Mouse (Mus musculus): ENCODE results near the gene Ppp1r15b.
A peak's percentile ranks its signal among the peaks of the same experiment; 100 is the strongest.

Gene Ppp1r15b

DNA sequence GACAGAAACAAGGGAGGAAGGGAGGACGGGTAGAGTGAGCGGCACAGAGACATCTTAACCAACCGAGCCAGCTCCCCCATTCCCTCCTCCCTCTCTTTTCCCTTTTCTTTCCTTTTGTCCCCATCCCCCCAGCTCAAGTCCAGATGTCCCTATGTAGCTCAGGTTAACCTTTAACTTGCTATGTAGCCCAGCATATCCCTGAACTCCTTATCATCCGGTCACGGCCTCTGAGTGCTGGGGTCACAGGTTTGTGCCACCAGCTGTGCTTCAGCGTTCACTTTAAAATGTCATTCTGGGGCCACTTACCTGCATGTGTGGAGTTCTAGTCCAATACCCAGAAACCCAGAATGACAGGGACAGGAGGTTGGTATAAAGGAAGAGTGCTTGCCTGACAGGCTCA is 6.8 kb upstream of the Ppp1r15b start:
- no peak for DNase-seq

DNA sequence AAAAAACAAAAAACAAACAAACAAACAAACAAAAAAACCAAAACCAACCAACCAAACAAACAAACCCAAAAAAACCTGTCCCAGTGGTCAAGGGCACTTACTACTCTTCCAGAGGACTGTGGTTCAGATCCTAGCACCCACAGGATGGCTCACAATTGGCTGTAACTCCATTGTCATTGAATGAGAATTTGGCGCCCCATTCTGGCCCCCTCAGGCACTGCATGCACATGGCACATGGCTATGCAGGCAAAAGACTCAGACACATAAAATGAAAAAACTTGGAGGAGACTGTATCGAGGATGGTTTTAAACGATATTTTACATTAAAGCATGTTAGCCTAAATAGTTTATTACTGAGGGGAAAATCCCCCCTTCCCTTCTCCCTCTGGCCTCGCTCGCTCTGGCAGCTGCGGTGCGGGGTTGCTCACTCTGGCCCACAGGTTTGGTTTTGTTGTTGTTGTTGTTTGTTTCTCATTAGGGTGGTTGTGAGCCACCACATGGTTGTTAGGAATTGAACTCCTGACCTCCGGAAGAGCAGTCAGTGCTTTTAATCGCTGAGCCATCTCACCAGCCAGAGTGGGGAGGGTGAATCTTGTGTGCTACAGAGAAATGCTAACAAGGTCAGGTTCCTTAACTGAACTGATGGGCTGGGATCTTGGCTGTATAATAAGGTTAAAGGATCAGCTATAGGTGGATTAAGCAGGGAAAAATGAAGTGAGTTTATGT is 5.1 kb upstream of the Ppp1r15b start:
- DNase-seq = no peak

- DNase-seq = no peak
Observed at GRCm38 (mm10) chr1:133126365-133126740, 4.6 kb upstream of the Ppp1r15b start.

- no peak for DNase-seq
Observed at GRCm38 (mm10) chr1:133127328-133127727, 3.6 kb upstream of the Ppp1r15b start.

DNA sequence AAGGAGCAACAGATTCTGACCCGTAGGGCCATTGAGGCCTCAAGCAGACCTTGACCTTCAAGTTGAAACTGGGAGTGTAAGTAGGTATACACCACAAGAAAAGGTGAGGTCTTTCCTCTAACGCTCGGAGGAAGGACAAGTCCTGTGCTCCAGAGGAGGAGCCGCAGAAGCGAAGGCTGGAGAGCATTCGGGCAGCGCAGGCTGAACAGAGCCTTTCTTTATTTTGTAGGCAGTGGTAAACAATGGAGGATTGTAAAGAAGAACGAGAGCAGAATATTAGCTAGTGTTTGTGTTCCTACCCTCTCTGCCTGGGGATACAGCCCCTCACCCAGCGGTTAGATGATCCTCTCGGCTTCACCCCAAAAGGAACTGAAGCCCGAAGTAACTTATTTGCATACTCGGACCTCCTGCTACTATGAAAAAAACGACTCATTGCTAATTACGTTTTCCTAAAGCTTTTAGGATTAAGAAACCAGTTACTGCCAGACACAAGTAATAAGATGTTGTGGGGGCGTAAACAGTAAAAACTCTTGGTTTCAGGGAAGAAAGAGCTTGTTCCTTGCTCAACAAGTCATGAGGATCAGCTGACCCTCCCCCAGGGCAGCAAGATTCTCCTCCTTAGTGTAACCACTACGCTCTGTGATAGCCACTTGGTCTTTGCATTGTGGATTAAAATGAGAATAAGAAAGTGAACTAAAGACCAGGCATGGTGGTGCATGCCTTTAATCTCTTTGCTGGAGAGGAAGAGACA is 1.3 kb upstream of the Ppp1r15b start:
- peak; percentile 27 for DNase-seq

- no peak for DNase-seq
Observed at GRCm38 (mm10) chr1:133131561-133131905, 590 bp downstream of the Ppp1r15b start.

GRCm38 (mm10) chr1:133131936-133132335 is 993 bp downstream of the Ppp1r15b start:
- DNase-seq = peak; percentile 36

DNA sequence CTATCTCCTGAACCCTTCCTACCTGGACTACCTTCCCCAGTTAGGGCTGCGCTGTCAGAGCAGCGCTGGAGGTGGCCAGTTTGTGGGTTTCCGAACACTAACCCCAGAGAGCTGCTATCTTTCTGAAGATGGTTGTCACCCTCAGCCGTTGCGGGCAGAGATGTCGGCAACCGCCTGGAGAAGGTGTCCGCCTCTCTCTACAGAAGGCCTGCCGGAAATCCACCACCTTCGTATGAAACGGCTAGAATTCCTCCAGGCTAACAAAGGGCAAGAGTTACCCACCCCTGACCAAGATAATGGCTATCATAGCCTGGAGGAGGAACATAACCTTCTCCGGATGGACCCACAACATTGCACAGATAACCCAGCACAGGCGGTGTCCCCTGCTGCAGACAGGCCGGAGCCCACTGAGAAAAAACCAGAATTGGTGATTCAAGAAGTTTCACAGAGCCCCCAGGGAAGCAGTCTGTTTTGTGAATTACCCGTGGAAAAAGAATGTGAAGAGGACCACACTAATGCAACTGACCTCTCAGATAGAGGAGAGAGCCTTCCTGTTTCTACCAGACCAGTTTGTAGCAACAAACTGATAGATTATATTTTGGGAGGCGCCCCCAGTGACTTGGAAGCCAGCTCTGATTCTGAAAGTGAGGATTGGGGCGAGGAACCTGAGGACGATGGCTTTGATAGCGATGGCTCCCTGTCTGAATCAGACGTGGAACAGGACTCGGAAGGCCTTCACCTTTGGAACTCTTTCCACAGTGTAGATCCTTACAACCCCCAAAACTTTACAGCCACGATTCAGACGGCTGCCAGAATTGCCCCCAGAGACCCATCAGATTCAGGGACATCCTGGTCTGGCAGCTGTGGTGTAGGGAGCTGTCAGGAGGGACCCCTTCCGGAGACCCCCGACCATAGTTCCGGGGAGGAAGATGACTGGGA is 1.7 kb downstream of the Ppp1r15b start:
- peak; percentile 25 for DNase-seq

DNA sequence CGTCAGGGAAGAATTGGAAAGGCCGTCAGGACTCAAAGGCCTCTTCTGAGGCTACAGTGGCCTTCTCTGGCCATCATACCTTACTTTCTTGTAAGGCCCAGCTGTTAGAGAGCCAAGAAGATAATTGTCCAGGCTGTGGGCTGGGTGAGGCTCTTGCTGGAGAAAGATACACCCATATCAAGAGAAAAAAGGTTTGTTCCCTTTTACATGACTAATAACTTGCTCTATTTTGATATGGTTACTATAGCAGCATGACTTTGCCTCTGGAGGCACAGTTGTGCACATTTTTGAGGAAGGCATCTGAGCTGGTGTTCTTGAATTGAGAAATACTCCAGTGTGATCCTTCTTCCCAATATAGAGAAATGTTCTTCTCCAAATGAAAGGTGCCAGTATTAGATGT is 2.5 kb downstream of the Ppp1r15b start:
- DNase-seq = no peak

- DNase-seq = no peak
Observed at GRCm38 (mm10) chr1:133134071-133134470, 3.1 kb downstream of the Ppp1r15b start.

DNA sequence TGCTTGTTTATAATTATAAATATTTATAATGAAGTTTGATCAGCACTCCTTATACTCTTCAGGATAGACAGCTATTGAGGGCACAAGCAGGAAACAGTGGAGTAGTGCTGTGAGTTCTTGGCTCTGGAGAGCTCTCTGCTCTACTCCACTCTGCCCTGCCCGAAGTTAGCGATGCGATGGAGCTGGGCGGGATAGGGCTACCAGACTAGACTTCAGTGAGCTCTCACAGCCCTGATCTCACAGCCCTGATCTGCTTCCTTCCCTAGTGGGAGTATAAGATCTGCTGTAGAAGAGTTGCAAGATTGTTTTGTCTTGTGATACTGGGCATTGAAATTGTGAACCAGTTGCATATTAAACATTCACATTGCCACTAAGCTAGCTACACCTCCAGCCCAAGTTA is 3.9 kb downstream of the Ppp1r15b start:
- DNase-seq = no peak

GRCm38 (mm10) chr1:133135808-133136207 is 4.9 kb downstream of the Ppp1r15b start:
- DNase-seq = no peak

DNA sequence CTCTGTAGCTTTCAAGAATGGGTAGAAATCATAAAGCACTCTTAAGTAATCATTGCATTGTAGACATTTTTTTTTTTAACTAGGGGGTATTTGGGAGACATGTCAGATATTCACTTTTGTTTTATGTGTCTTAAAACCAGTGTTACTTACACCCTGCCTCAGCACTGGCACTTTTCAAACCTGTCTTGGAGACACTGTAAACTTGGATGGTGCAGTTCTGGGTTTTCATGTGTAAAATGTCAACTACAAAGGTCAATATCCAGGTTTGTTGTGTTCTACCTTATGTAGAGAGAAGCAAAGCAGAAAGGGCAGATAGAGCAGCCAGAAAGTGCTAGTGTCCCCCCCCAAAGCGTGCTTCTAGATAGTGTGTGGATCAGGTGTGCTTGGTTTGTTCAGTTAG is 7.5 kb downstream of the Ppp1r15b start:
- DNase-seq = no peak

DNA sequence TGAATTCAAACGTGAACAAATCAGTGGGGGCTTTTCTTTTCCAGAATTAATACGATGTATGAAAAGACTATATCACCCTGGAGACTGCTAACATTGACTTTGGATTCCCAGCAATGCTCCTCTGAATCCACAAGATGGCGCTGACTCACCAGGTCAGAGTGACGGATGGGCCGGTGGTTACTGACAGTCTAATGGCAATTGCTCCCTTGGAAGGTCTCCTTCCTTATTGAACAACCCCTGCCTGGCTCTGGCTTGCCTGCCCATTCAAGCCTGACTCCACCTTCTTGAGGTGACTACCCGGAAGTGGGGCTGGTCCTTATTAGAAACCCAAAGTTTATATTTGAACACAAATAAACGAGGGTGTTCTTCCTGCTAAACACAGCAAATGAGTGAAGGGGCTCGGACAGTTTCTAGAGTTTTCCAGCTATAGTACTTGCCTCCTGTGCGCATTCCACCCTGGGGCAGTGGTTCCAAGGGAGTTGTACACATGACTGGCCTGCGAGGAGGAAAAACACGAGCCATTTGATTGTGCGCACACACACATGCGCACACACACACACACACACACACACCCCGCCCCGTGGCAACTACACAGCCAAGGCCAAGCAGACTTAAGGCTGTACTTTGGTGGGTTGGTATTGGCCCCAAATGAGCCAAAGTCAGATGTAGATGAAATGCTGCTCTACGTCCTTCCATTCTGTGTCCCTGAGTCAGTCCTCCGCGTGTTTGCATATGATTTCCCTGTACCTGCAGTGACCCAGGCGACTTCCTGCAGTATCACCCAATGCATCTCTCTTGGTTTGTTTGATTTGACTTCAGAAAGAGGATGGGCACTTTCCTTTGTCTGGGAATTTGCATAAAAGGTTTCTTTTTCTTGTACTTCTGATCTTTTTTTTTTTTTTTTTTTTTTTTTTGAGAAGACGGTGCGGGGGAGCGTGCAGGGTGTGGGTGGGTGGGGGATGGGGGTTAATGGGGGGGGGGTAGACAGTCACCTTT is 15.4 kb downstream of the Ppp1r15b start:
- DNase-seq = no peak

DNA sequence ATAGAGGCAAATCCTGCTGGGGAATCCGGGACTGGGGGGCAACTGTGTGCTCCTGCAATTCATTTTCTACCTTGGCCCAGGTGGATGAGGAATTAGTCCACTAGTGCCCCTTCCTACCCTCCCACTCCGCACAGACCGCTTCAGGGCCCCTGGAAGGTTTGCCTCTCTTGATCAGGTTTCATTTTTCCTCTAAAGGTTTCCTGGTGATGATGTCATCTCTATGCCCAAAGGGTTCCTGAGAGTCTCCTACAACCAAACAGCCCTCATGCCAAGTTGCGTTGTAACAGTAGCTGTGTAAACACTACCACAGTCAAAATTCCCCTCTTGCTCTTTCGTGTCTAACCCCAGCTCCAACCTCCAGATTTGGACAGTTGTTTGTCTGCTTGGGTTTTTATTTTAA is 16.4 kb downstream of the Ppp1r15b start:
- DNase-seq = no peak

GRCm38 (mm10) chr1:133148122-133148521 is 17.2 kb downstream of the Ppp1r15b start:
- no peak for DNase-seq

- DNase-seq = no peak
Observed at GRCm38 (mm10) chr1:133150556-133150955, 19.6 kb downstream of the Ppp1r15b start.

DNA sequence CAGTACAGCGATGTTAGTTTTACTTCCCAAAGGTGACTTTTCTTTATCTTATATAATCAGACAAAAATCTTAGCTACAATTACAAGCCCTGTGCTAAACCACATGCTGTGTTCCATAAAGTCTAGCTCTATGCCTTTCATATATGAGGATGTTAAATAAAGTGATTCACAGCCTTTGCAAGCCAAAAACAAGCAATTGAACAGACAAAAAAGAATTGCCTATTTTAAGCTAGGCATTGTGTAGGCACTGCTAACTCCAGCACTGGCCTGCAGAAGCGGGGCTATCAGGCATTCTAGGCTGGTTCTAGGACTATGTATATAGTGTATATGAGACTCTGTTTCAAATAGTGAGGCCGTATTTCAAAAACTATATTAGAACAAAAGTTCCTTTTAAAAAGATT is 21.3 kb downstream of the Ppp1r15b start:
- no peak for DNase-seq

DNA sequence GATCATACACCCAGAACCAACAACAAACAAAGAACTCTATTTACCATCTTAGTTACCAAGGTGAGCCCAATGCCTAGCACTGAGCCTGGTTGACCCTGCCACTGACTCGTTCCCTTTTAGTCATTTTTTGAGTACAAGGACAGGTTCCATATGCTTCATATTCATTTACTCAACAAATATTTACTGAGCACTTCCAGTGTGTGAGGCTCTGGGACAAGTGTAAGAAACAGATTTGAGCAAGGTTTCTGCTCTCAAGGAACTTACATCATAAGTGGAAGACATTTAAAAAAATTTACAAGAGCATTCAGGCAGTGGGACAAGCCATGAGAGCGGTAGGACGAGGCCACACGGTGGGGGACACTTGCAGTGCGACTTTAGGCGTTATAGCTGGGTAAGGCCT is 24.3 kb downstream of the Ppp1r15b start:
- DNase-seq = no peak

GRCm38 (mm10) chr1:133159128-133159564 is 28.2 kb downstream of the Ppp1r15b start:
- no peak for DNase-seq

DNA sequence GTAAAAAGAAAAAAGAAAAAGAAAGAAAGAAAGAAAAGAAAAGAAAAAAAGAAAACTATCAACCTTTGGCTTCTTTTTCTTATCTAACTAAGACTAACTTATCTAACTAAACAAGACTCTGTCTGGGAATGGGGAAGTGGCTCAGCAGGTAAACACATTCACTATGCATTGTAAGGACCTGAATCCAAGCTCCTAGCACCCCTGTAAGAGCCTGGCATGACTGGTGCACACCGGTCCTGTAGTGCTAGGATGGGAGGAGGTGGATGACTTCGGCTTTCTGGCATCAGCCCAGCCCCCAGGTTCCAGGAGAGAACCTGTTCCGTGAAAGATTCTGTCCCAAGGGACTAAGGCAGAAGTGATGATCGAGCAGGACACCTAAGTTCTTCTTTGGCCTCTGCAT is 30.6 kb downstream of the Ppp1r15b start:
- no peak for DNase-seq

- no peak for DNase-seq
Observed at GRCm38 (mm10) chr1:133162046-133162445, 31.1 kb downstream of the Ppp1r15b start.

Data from cerebellum, adult 11-12 months (tissue).